In genomic region chr10:86703375-86703774, GRCm38 (mm10) we compare ENCODE assay signal across 8 mouse cellular contexts. TPM values are rescaled to one million over a fixed set of nuclear protein-coding genes. Genes with fewer than 3 reads are reported as not detected.
DNase-seq lines count a peak whose midpoint lies in the region; ATAC-seq and TF ChIP-seq lines count a peak whose summit lies in the region.

No protein-coding gene starts in this region.

- TF ChIP-seq POLR2A in limb, embryonic 14.5 days (IDR thresholded peaks at IDR 0.05; ENCODE audit: borderline replicate concordance, extremely low read depth, insufficient read depth, insufficient read length): no peak

- peaks cover 43% of the 10 kb centered on the region for H3K36me3 ChIP-seq in lung, embryonic 15.5 days
- peaks cover 46% of the 10 kb centered on the region for H3K36me3 ChIP-seq in forebrain, embryonic 13.5 days (ENCODE audit: poor library complexity, severe bottlenecking)
- H3K36me3 ChIP-seq in limb, embryonic 14.5 days (ENCODE audit: control insufficient read depth, insufficient read depth, low read length): peaks cover 55% of the 10 kb centered on the region
- H3K36me3 ChIP-seq in stomach, embryonic 14.5 days (ENCODE audit: control insufficient read depth, insufficient read depth, low read length): peaks cover 45% of the 10 kb centered on the region

- H3K4me3 ChIP-seq in lung, embryonic 15.5 days: peak overlapping the region; percentile 96
- H3K4me3 ChIP-seq in forebrain, embryonic 13.5 days: peak overlapping the region; percentile 91
- peak overlapping the region; percentile 93 for H3K4me3 ChIP-seq in limb, embryonic 14.5 days (replicated peaks; ENCODE audit: low read length)
- peak overlapping the region; percentile 98 for H3K4me3 ChIP-seq in stomach, embryonic 14.5 days (ENCODE audit: low read depth, low read length)

- no peaks in the 10 kb centered on the region for H3K9me3 ChIP-seq in lung, embryonic 15.5 days
- no peaks in the 10 kb centered on the region for H3K9me3 ChIP-seq in forebrain, embryonic 13.5 days (replicated peaks)
- no peaks in the 10 kb centered on the region for H3K9me3 ChIP-seq in limb, embryonic 14.5 days (ENCODE audit: control insufficient read depth, low read length)
- H3K9me3 ChIP-seq in stomach, embryonic 14.5 days (ENCODE audit: control insufficient read depth, low read depth, low read length): no peaks in the 10 kb centered on the region

- H3K27ac ChIP-seq in lung, embryonic 15.5 days: no peak overlapping the region
- no peak overlapping the region for H3K27ac ChIP-seq in forebrain, embryonic 13.5 days
- no peak overlapping the region for H3K27ac ChIP-seq in limb, embryonic 14.5 days (replicated peaks; ENCODE audit: low read depth, low read length)
- H3K27ac ChIP-seq in stomach, embryonic 14.5 days (ENCODE audit: low read length): no peak overlapping the region

- DNase-seq in lung, postnatal 25 days (ENCODE audit: low spot score): no peak
- DNase-seq in limb, embryonic 14.5 days (ENCODE audit: low spot score): no peak
- DNase-seq in gastrocnemius, postnatal 36 days: no peak
- no peak for DNase-seq in embryo, embryonic 11 days
- DNase-seq in thymus, postnatal 10 days (ENCODE audit: low spot score in 2 of 2): no peak

- peak overlapping the region; percentile 97 for H3K9ac ChIP-seq in lung, embryonic 15.5 days
- H3K9ac ChIP-seq in forebrain, embryonic 13.5 days: peak overlapping the region; percentile 95; the same call in 1 of the 2 replicates
- H3K9ac ChIP-seq in limb, embryonic 14.5 days (ENCODE audit: low read depth, low read length, severe bottlenecking): peak overlapping the region; percentile 95; the same call in 1 of the 2 replicates
- H3K9ac ChIP-seq in stomach, embryonic 14.5 days (replicated peaks; ENCODE audit: low read depth, low read length): peak overlapping the region; percentile 94

- no peak for ATAC-seq in lung, embryonic 15.5 days (ENCODE audit: borderline replicate concordance, extremely low read depth, low FRiP score, low TSS enrichment)
- no peak for ATAC-seq in forebrain, embryonic 13.5 days
- no peak for ATAC-seq in limb, embryonic 14.5 days (ENCODE audit: low FRiP score, low read depth)
- ATAC-seq in stomach, embryonic 14.5 days (ENCODE audit: insufficient number of reproducible peaks, insufficient read depth, low FRiP score, low read depth): no peak

- H3K27me3 ChIP-seq in lung, embryonic 15.5 days: no peaks in the 10 kb centered on the region
- no peaks in the 10 kb centered on the region for H3K27me3 ChIP-seq in forebrain, embryonic 13.5 days
- no peaks in the 10 kb centered on the region for H3K27me3 ChIP-seq in limb, embryonic 14.5 days (ENCODE audit: control insufficient read depth, insufficient read depth, low read length)
- no peaks in the 10 kb centered on the region for H3K27me3 ChIP-seq in stomach, embryonic 14.5 days (ENCODE audit: control insufficient read depth, insufficient read depth, low read length)

- intact Hi-C loops in gastrocnemius, postnatal 36 days (cut with DNase I): no loop called here

- H3K4me2 ChIP-seq in lung, embryonic 15.5 days: peak overlapping the region; percentile 68
- peak overlapping the region; percentile 93 for H3K4me2 ChIP-seq in forebrain, embryonic 13.5 days
- H3K4me2 ChIP-seq in limb, embryonic 14.5 days (replicated peaks; ENCODE audit: low read depth, low read length, severe bottlenecking): peak overlapping the region; percentile 84
- peak overlapping the region; percentile 95 for H3K4me2 ChIP-seq in stomach, embryonic 14.5 days (replicated peaks; ENCODE audit: low read depth, low read length)

- 42% methylated on average over 4 of the region's 4 CpGs for WGBS in lung, embryonic 15.5 days
- WGBS in forebrain, embryonic 13.5 days: 75% methylated on average over 4 of the region's 4 CpGs
- WGBS in limb, embryonic 14.5 days: 71% methylated on average over 4 of the region's 4 CpGs
- 57% methylated on average over 4 of the region's 4 CpGs for WGBS in stomach, embryonic 14.5 days

- H3K4me1 ChIP-seq in lung, embryonic 15.5 days: peaks cover 58% of the 10 kb centered on the region
- H3K4me1 ChIP-seq in forebrain, embryonic 13.5 days: peaks cover 61% of the 10 kb centered on the region
- peaks cover 37% of the 10 kb centered on the region for H3K4me1 ChIP-seq in limb, embryonic 14.5 days (ENCODE audit: control insufficient read depth, insufficient read depth, low read length)
- peaks cover 29% of the 10 kb centered on the region for H3K4me1 ChIP-seq in stomach, embryonic 14.5 days (ENCODE audit: control insufficient read depth, insufficient read depth, low read length)

RNA-seq across cellular contexts. Expression of gene Hsp90b1, which starts 1.9 kb away (rescaled TPM):
- 767 and 820 TPM in 2 replicates for polyA plus RNA-seq in lung, embryonic 15.5 days (2015; fragmentation: Nextera tagmentation; extraction: Ambion mirVana)
- polyA plus RNA-seq in forebrain, embryonic 13.5 days (2015; fragmentation: Nextera tagmentation; extraction: Ambion mirVana): 341 and 372 TPM in 2 replicates
- 242 and 401 TPM in 2 replicates for polyA plus RNA-seq in limb, embryonic 14.5 days (2012; rRNA removed)
- 448 and 466 TPM in 2 replicates for polyA plus RNA-seq in limb, embryonic 14.5 days (2014; fragmentation: Nextera tagmentation; extraction: Ambion mirVana)
- polyA plus RNA-seq in stomach, embryonic 14.5 days (2014; fragmentation: Nextera tagmentation; extraction: Ambion mirVana): 437 and 516 TPM in 2 replicates
- 100 to 1,000 TPM in 1 of 2 experiments, 10 to 100 TPM in 1; 99.0 to 101 TPM for total RNA-seq in gastrocnemius, postnatal 36 days (2021)

RNA-seq across cellular contexts. Expression of gene Ttc41, which starts 2.2 kb away (rescaled TPM):
- 1.2 and 1.6 TPM in 2 replicates for polyA plus RNA-seq in lung, embryonic 15.5 days (2015; fragmentation: Nextera tagmentation; extraction: Ambion mirVana)
- polyA plus RNA-seq in forebrain, embryonic 13.5 days (2015; fragmentation: Nextera tagmentation; extraction: Ambion mirVana): 1.3 and 1.7 TPM in 2 replicates
- 1.9 and 2.5 TPM in 2 replicates for polyA plus RNA-seq in limb, embryonic 14.5 days (2012; rRNA removed)
- 0.98 and 1.4 TPM in 2 replicates for polyA plus RNA-seq in limb, embryonic 14.5 days (2014; fragmentation: Nextera tagmentation; extraction: Ambion mirVana)
- polyA plus RNA-seq in stomach, embryonic 14.5 days (2014; fragmentation: Nextera tagmentation; extraction: Ambion mirVana): 1.7 and 1.8 TPM in 2 replicates
- 1 to 10 TPM; 1.9 to 2.1 TPM for total RNA-seq in gastrocnemius, postnatal 36 days (2021)
